Mouse (Mus musculus) retina, embryonic 14.5 days (tissue): ENCODE measurements around the gene Sik2.

Experiments
- DNase-seq: peaks from one replicate; pipeline ENCODE4 v3.0.0-alpha.2; 2015; ENCODE audit warnings: low spot score

Gene Sik2

GRCm38 (mm10) chr9:50918131-50918530, 90.7 kb downstream of the Sik2 start:
- DNase-seq: no peak

GRCm38 (mm10) chr9:50911861-50912515, 96.9 kb downstream of the Sik2 start:
- no peak for DNase-seq

GRCm38 (mm10) chr9:50905321-50905720, 103.6 kb downstream of the Sik2 start:
- DNase-seq: no peak

GRCm38 (mm10) chr9:50904196-50904847, 104.6 kb downstream of the Sik2 start:
- DNase-seq: no peak

GRCm38 (mm10) chr9:50900026-50900920, 108.6 kb downstream of the Sik2 start:
- DNase-seq: no peak

GRCm38 (mm10) chr9:50893665-50894064, 115.2 kb downstream of the Sik2 start:
- DNase-seq: no peak

GRCm38 (mm10) chr9:50890494-50891090, 118.3 kb downstream of the Sik2 start:
- DNase-seq: no peak

GRCm38 (mm10) chr9:50889964-50890363, 118.9 kb downstream of the Sik2 start:
- no peak for DNase-seq

- DNase-seq: no peak
Measured at GRCm38 (mm10) chr9:50889211-50889610, 119.7 kb downstream of the Sik2 start.

GRCm38 (mm10) chr9:50887351-50887750, 121.5 kb downstream of the Sik2 start:
- DNase-seq: peak; percentile 20

GRCm38 (mm10) chr9:50886870-50887269, 122.0 kb downstream of the Sik2 start:
- DNase-seq: no peak

- DNase-seq: no peak
Measured at GRCm38 (mm10) chr9:50885600-50885987, 123.3 kb downstream of the Sik2 start.

GRCm38 (mm10) chr9:50884741-50885599, 123.9 kb downstream of the Sik2 start:
- peak; percentile 8 for DNase-seq

- no peak for DNase-seq
Measured at GRCm38 (mm10) chr9:50884093-50884492, 124.8 kb downstream of the Sik2 start.

- no peak for DNase-seq
Measured at GRCm38 (mm10) chr9:50882183-50882582, 126.7 kb downstream of the Sik2 start.

- DNase-seq: no peak
Measured at GRCm38 (mm10) chr9:50877431-50877830, 131.4 kb downstream of the Sik2 start.

GRCm38 (mm10) chr9:50876287-50876686, 132.6 kb downstream of the Sik2 start:
- DNase-seq: no peak

GRCm38 (mm10) chr9:50875470-50875869, 133.4 kb downstream of the Sik2 start:
- no peak for DNase-seq

- DNase-seq: no peak
Measured at GRCm38 (mm10) chr9:50874031-50874430, 134.8 kb downstream of the Sik2 start.

GRCm38 (mm10) chr9:50873210-50873609, 135.7 kb downstream of the Sik2 start:
- DNase-seq: no peak

GRCm38 (mm10) chr9:50868182-50868581, 140.7 kb downstream of the Sik2 start:
- DNase-seq: no peak
